Mouse (Mus musculus) kidney, embryonic 16.5 days (tissue): Measurements from ENCODE around the gene Ythdf2. TPM values are rescaled to one million over a fixed set of nuclear protein-coding genes. Genes with fewer than 3 reads are reported as not detected.

ENCODE experiments used
- ATAC-seq: fragments of 200-750 bp; cut with Nextera tagmentation; 2 replicates; pipeline ENCODE4 v1.8.0; 2017; ENCODE audit warnings: moderate TSS enrichment; ENCODE audit not compliant: low FRiP score, low TSS enrichment
- H3K27ac ChIP-seq: fragments of 300-500 bp; sonication (generic); 2 replicates; pipeline ENCODE4 v1.5.1; 2014; ENCODE audit warnings: low read length
- H3K27me3 ChIP-seq: fragments of 300-500 bp; sonication (generic); 2 replicates; pipeline ENCODE4 v1.6.1; 2014; ENCODE audit warnings: low read length, control low read depth, mixed read lengths; ENCODE audit not compliant: insufficient read depth
- H3K36me3 ChIP-seq: fragments of 300-500 bp; sonication (generic); 2 replicates; pipeline ENCODE4 v1.6.1; 2014; ENCODE audit warnings: low read length, control low read depth, mixed read lengths; ENCODE audit not compliant: insufficient read depth
- H3K4me1 ChIP-seq: fragments of 300-500 bp; sonication (generic); 2 replicates; pipeline ENCODE4 v1.6.1; 2014; ENCODE audit warnings: low read length, control low read depth, mixed read lengths; ENCODE audit not compliant: insufficient read depth
- H3K4me2 ChIP-seq: fragments of 300-500 bp; sonication (generic); replicated peaks from 2 replicates; pipeline ENCODE4 v1.6.1; 2014; ENCODE audit warnings: low read depth, low read length
- H3K4me3 ChIP-seq: fragments of 300-500 bp; sonication (generic); 2 replicates; pipeline ENCODE4 v1.5.1; 2014; ENCODE audit warnings: mild to moderate bottlenecking, low read length
- H3K9ac ChIP-seq: fragments of 300-500 bp; sonication (generic); replicated peaks from 2 replicates; pipeline ENCODE4 v1.6.1; 2014; ENCODE audit warnings: low read length
- H3K9me3 ChIP-seq: fragments of 300-500 bp; sonication (generic); 2 replicates; pipeline ENCODE4 v1.6.1; 2016; ENCODE audit warnings: low read length, control low read depth
- WGBS: fragments of 180-500 bp; shearing (Covaris S2); extraction: QIAGEN DNeasy Blood & Tissue Kit; methylation state at CpG from one replicate; pipeline ENCODE4 v1.1.7; 2014; 5-methylcytosine and 5-hydroxymethylcytosine counted together
- polyA plus RNA-seq: library from polyadenylated mRNA; unstranded; fragments of >200 nt; fragmentation: Nextera tagmentation; extraction: Ambion mirVana; gene quantifications from 2 replicates; pipeline ENCODE4 v1.2.1, GENCODE M21; 2015

Gene Ythdf2
- polyA plus RNA-seq, 1 experiment from 2014 or later: 106 TPM

DNA sequence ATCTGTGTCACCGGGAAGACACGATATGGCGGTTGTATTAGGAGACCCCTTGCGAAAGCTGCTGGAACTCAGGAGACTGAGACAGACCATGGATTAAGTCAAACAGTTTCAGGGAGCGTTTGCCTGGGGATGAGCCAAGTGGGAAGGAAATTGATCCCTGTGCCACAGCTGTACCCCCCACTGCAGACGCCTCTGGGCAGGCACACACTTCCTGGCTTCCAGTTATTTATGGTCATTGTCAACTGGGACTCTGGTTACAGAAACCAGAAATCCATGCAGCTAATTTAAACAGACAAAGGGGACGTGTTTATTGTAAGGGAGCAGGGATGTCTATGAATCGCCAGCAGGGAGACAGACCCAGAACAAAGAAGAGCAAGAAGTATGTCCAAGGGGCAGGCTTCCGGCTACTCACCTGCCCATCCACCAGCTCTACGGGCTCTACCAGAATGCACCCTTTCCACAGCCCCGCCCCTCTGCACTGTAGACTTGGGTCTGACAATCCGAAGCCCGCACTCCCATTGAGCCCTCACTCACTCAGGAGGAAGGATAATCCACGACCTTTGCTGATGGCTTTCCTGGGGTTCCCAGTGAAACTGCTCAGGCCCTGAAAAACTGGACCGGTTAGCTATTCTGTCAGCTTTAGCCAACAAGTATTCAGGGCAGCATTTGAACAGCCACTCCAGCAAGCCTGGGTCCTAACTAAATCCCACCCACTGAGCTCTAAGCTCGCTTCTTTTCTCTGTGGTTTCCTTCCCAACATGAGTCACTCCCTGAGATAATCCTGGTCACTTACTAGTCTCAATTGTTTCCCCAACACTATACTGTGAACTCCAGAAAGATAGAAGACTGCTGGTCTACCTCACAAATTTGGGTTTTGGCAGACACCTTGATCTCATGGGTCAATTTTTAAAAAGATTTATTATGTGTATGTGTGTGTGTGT is 45.5 kb downstream of the Ythdf2 start:
- Histone ChIP-seq H3K4me1 (no peaks in the 10 kb centered on the region), H3K4me2 (no peak overlapping the region), H3K27ac (no peak overlapping the region), H3K27me3 (no peaks in the 10 kb centered on the region), H3K9me3 (no peaks in the 10 kb centered on the region), H3K4me3 (no peak overlapping the region), H3K36me3 (no peaks in the 10 kb centered on the region), H3K9ac (no peak overlapping the region)
- ATAC-seq: no peak
- WGBS: 54% methylated on average over 16 of the region's 16 CpGs

DNA sequence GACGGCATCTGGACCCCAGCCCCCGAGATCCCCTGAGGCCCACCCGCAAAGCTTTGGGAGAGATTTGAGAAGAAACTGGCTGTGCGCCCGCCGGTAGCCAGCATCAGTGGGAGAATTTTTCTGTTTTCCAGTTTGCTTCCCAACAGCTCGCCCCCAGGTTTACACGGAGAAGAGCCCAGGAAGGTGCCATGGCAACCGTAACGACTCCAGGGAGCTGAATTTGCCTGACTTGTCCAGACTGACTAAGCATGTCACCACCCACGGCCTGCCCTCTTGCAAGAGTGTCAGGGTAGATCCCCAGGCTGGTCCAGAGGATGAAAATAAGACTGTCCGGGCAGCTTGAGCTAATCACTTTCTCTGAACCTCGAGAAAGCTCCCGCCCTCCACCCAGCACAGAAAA is 46.4 kb downstream of the Ythdf2 start:
- no peak overlapping the region for H3K9ac ChIP-seq
- no peak for ATAC-seq
- H3K36me3 ChIP-seq: no peaks in the 10 kb centered on the region
- H3K4me1 ChIP-seq: no peaks in the 10 kb centered on the region
- H3K27ac ChIP-seq: no peak overlapping the region
- no peaks in the 10 kb centered on the region for H3K9me3 ChIP-seq
- no peaks in the 10 kb centered on the region for H3K27me3 ChIP-seq
- H3K4me2 ChIP-seq: no peak overlapping the region
- no peak overlapping the region for H3K4me3 ChIP-seq
- 44% methylated on average over 14 of the region's 14 CpGs for WGBS

DNA sequence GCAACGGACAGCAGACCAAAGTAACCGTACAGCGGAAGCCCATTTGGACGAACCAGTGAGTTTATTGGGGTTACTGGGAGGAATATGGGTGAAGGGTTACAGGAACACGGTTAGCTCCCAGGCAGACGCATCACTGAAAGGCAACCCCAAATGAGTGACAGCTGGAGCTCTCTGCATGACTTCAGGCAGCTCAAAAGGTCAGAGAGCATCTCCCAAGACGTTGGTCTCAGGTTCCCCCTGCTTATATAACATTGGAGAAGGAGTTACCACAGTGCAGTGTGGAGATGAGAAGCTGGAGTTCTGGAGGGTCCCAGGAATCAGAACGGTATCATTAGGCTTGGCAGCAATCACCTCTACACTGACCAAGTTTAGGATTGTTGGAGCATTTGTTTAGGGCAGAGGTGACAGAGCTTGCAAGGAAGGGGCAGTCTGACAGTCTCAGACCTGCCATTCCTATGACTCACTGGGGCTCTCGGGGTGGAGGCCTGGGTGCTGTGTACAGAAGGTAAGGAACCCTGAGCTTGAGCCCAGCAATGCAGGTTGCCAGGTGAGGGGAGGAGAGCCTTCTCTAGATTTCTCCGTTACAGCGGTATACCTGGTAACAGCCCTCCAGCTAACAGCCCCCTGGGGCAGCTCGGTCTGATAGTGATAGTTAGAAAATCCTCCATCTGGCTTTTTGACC is 55.0 kb downstream of the Ythdf2 start:
- Histone ChIP-seq H3K27ac (no peak overlapping the region), H3K4me1 (no peaks in the 10 kb centered on the region), H3K9ac (no peak overlapping the region), H3K36me3 (no peaks in the 10 kb centered on the region), H3K27me3 (no peaks in the 10 kb centered on the region), H3K4me2 (no peak overlapping the region), H3K9me3 (no peaks in the 10 kb centered on the region), H3K4me3 (no peak overlapping the region)
- no peak for ATAC-seq
- 44% methylated on average over 12 of the region's 12 CpGs for WGBS

DNA sequence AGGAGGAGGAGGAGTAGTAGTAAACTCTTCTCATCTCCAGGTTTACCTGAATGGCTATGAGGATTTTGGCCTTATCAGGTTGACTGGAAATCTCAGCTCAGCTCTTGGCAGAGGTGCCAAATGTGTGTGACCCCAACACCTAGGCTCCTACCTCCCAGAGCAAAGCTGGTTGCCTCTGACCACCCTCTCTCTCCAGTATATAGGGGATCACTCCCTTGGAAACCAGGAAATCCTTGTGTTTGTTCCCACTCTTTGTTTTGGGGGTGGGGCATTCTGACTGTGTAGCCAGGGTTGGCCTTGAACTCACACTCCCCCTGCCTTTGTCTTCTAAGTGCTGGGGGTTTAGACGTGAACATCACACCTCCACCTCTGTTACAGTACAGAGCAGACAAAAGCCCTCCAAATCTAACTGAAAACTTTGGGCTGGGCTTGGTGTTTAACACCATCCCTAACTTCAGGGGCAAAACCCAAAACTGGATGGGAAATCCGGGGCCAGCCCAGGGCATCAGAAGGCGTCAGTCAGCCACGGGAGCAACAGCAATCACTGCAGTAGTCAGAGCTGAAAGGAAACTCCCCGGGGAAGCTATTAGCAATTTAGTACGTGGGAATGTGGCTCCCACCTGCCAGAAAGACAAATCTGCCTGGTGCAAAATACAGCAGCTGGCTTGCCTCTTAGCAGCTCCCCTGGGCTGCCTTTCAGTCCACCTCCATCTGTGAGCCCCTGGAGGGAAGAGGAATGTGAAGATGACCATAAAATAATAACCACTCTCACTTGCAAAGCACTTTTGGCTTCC is 57.0 kb downstream of the Ythdf2 start:
- Histone ChIP-seq H3K4me2 (no peak overlapping the region), H3K9me3 (no peaks in the 10 kb centered on the region), H3K36me3 (no peaks in the 10 kb centered on the region), H3K27me3 (no peaks in the 10 kb centered on the region), H3K4me1 (no peaks in the 10 kb centered on the region), H3K4me3 (no peak overlapping the region), H3K9ac (no peak overlapping the region), H3K27ac (no peak overlapping the region)
- no peak for ATAC-seq
- 8% methylated on average over 6 of the region's 6 CpGs for WGBS

DNA sequence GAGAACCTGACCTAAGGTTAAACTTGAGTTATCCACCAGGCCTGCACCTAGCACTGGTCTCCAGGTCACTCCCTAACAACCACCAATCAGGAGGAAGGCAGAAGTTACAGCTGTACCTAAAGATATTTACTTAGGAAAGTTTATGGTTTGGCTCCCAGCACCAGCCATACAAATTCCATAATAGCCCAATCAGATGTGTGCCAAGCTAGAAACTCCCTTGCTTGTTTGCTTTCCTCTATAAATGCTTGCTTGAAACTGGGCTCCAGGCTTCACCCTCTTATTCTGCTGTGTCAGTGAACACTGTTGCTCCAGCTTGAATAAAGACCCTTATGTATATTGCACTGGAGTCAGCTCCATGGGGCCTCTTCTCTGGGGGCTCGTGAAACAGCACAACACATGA is 60.4 kb downstream of the Ythdf2 start:
- Histone ChIP-seq H3K9me3 (no peaks in the 10 kb centered on the region), H3K27ac (no peak overlapping the region), H3K36me3 (no peaks in the 10 kb centered on the region), H3K27me3 (no peaks in the 10 kb centered on the region; the same call in 1 of the 2 replicates), H3K4me1 (no peaks in the 10 kb centered on the region), H3K9ac (no peak overlapping the region), H3K4me2 (no peak overlapping the region), H3K4me3 (no peak overlapping the region)
- WGBS: 64% methylated on average over 1 of the region's 1 CpGs
- ATAC-seq: no peak

DNA sequence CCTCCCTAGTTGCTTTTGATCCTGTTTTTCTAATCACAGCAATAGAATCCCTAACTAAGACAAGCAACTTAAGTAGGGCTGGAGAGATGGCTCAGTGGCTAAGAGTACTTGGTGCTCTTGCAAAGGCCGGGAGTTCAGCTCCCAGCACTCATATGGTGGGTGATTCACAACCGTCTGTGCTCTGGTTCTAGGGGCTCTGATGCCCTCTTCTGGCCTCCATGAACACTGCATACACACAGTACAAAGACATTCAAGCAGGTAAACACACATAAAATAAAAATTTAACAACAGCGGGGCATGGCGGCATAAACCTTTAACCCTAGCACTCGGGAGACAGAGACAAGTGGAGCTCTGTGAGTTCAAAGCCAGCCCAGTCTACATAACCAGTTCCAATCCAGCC is 65.9 kb downstream of the Ythdf2 start:
- WGBS: 65% methylated on average over 5 of the region's 5 CpGs
- H3K9me3 ChIP-seq: no peaks in the 10 kb centered on the region
- no peak overlapping the region for H3K4me3 ChIP-seq
- H3K4me1 ChIP-seq: peaks cover 11% of the 10 kb centered on the region
- no peak overlapping the region for H3K9ac ChIP-seq
- no peak overlapping the region for H3K27ac ChIP-seq
- no peaks in the 10 kb centered on the region for H3K36me3 ChIP-seq
- H3K4me2 ChIP-seq: no peak overlapping the region
- H3K27me3 ChIP-seq: peaks cover 37% of the 10 kb centered on the region
- no peak for ATAC-seq

DNA sequence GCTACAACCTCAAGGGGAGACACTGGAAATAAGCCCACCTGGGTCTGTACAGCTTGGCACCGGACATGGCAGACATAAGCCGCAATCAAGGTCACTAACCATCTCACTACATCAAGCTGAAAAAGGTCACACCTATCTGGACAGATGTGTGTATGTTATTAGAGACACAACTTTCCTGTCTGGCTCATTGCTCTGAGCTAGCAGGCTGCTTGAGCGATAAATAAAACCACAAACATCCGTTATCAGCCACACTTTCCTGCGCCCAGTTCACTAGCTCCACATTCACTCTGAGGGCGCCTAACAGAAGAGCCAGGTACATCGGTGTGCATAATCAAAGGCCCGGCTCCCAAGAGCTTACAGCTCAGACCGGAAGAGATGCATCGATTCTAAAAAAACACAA is 67.0 kb downstream of the Ythdf2 start:
- H3K36me3 ChIP-seq: no peaks in the 10 kb centered on the region
- H3K4me1 ChIP-seq: peaks cover 11% of the 10 kb centered on the region
- no peak overlapping the region for H3K4me3 ChIP-seq
- no peak for ATAC-seq
- no peak overlapping the region for H3K27ac ChIP-seq
- peaks cover 37% of the 10 kb centered on the region for H3K27me3 ChIP-seq
- H3K9me3 ChIP-seq: no peaks in the 10 kb centered on the region
- peak overlapping the region; percentile 88 for H3K4me2 ChIP-seq
- 36% methylated on average over 10 of the region's 10 CpGs for WGBS
- no peak overlapping the region for H3K9ac ChIP-seq

DNA sequence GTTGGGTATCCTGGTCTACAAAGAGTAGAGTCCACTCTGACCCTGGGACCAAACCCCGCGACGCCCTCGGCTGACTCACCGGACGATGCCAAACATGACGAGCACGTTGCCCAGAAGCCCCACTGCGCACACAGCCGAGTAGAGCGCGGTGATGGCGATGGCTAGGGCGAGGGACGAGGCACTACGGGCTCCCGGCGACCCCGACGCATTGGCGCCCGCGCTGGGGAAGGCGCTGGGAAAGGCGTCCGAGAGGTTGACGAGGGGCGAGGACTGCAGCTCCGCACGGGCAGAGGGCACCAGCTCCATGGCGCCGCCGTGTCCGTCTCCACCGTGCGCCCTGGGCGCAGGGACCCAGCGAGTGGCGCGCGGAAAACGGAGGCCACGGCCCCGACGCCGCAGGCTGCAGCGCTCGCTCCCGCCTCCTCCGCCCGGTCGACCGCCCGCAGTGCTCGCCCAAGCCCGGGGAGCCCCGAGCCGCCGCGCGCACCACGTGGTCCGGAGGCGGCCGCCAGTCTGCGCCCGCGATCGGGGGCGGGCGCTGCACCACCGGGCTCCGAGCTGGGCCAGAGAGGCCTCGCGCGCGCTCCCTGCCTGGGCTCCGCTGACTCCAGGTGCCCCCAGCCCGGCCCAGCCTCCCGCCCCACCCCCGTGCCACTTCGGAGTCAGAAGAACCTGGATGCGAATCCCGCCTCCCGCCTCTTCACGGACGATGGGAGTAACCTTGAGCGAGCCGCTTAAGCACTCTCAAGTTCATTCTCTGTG is 67.8 kb downstream of the Ythdf2 start, which contains the start of gene Oprd1:
Gene Oprd1, minus strand, starts transcription at position 407 of the 762 bp plus-strand sequence.
- Histone ChIP-seq H3K4me2 (peak within 1 kb of the TSS; percentile 88), H3K9ac (peak within 1 kb of the TSS; percentile 20; the same call in 1 of the 2 replicates), H3K9me3 (no peaks in the 10 kb centered on the region), H3K4me3 (peak within 1 kb of the TSS; percentile 50), H3K36me3 (no peaks in the 10 kb centered on the region), H3K4me1 (peaks cover 11% of the 10 kb centered on the region), H3K27ac (no peak within 1 kb of the TSS), H3K27me3 (peaks cover 37% of the 10 kb centered on the region)
- WGBS: under 1% methylated on average over 79 of the region's 89 CpGs
- peak; percentile 51 for ATAC-seq

DNA sequence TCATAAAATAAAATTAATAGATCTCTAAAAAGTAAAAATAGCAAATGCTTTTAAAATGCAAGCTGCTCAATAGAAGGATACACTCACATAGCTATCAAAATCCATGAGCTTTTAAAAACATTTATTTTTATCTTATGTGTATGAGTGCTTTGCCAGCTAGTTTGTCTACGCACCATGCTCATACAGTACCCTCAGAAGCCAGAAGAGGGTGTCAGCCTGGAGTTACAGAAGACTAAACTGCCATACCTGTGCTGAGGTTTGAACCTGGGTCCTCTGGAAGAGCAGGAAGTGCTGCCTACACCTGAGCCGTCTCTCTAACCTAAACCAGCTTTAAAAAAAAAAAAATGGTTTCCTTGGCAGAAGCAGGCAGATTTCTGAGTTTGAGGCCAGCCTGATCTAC is 73.5 kb downstream of the Ythdf2 start:
- no peak overlapping the region for H3K4me2 ChIP-seq
- WGBS: 85% methylated on average over 2 of the region's 2 CpGs
- H3K27ac ChIP-seq: no peak overlapping the region
- no peak for ATAC-seq
- H3K4me3 ChIP-seq: no peak overlapping the region
- H3K9ac ChIP-seq: no peak overlapping the region
- H3K4me1 ChIP-seq: no peaks in the 10 kb centered on the region
- peaks cover 12% of the 10 kb centered on the region for H3K27me3 ChIP-seq
- no peaks in the 10 kb centered on the region for H3K36me3 ChIP-seq
- no peaks in the 10 kb centered on the region for H3K9me3 ChIP-seq
